Mouse (Mus musculus) lung, postnatal 0 days (tissue): ENCODE measurements around the gene Rasgef1a. TPM values are rescaled to one million over a fixed set of nuclear protein-coding genes. Genes with fewer than 3 reads are reported as not detected.

ENCODE experiments used
- ATAC-seq: fragments of 200-750 bp; cut with Nextera tagmentation; 2 replicates; pipeline ENCODE4 v1.8.0; 2017; ENCODE audit warnings: moderate library complexity
- DNase-seq: peaks from one replicate; pipeline ENCODE4 v3.0.0-alpha.2; 2016; ENCODE audit warnings: low spot score
- H3K27ac ChIP-seq: fragments of 300-500 bp; sonication (generic); 2 replicates; pipeline ENCODE4 v1.5.1; 2014; ENCODE audit warnings: antibody characterized with exemption, mild to moderate bottlenecking, low read length, mixed read lengths
- H3K27me3 ChIP-seq: fragments of 300-500 bp; sonication (generic); replicated peaks from 2 replicates; pipeline ENCODE4 v1.6.1; 2014; ENCODE audit warnings: low read length, mixed read lengths; ENCODE audit not compliant: insufficient read depth
- H3K36me3 ChIP-seq: fragments of 300-500 bp; sonication (generic); 2 replicates; pipeline ENCODE4 v1.6.1; 2014; ENCODE audit warnings: low read length, mixed read lengths; ENCODE audit not compliant: insufficient read depth
- H3K4me1 ChIP-seq: fragments of 300-500 bp; sonication (generic); 2 replicates; pipeline ENCODE4 v1.6.1; 2014; ENCODE audit warnings: antibody characterized with exemption, low read depth, low read length, mixed read lengths; ENCODE audit not compliant: insufficient read depth
- H3K4me2 ChIP-seq: fragments of 300-500 bp; sonication (generic); replicated peaks from 2 replicates; pipeline ENCODE4 v1.6.1; 2014; ENCODE audit warnings: low read depth, mild to moderate bottlenecking, low read length, moderate library complexity, mixed read lengths
- H3K4me3 ChIP-seq: fragments of 300-500 bp; sonication (generic); 2 replicates; pipeline ENCODE4 v1.5.1; 2014; ENCODE audit warnings: low read depth, low read length
- H3K9ac ChIP-seq: fragments of 300-500 bp; sonication (generic); replicated peaks from 2 replicates; pipeline ENCODE4 v1.6.1; 2014; ENCODE audit warnings: low read depth, mild to moderate bottlenecking
- H3K9me3 ChIP-seq: fragments of 300-500 bp; sonication (generic); 2 replicates; pipeline ENCODE4 v1.6.1; 2016; ENCODE audit warnings: low read length, mixed read lengths
- CTCF ChIP-seq: IDR thresholded peaks from 2 replicates; pipeline ENCODE4 v1.5.1; 2016; ENCODE audit warnings: antibody characterized with exemption, mild to moderate bottlenecking
- EP300 ChIP-seq: IDR thresholded peaks from 2 replicates; pipeline ENCODE4 v1.6.1; 2016; ENCODE audit warnings: antibody characterized with exemption, mild to moderate bottlenecking, control low read depth
- WGBS: fragments of 180-500 bp; shearing (Covaris S2); extraction: QIAGEN DNeasy Blood & Tissue Kit; methylation state at CpG from one replicate; pipeline ENCODE4 v1.1.7; 2014; 5-methylcytosine and 5-hydroxymethylcytosine counted together
- polyA plus RNA-seq: library from polyadenylated mRNA; unstranded; fragments of >200 nt; fragmentation: Nextera tagmentation; extraction: Ambion mirVana; gene quantifications from 2 replicates; pipeline ENCODE4 v1.2.1, GENCODE M21; 2015

The Rasgef1a gene
- polyA plus RNA-seq, 1 experiment from 2014 or later, result 26.3 TPM

DNA sequence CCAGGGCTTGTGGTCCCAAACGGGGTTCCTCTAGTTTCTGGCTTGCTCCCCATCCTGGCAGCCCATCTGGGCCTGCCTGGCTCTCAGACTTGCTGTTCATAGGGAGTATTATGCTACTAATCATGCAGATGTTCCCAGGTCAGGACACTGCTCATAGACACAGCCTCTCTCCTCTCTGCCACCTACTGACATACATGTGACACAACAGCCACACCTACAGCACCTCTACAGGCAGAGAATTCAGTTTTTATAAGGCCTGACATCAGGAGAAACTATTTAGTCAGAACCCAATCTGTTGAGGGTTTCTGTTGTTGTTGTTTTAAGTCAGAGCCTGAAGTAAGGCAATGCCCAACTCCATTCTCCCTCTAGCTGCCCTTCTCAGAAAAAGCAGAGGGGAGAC is 100.6 kb downstream of the Rasgef1a start:
- peak; percentile 60 for TF ChIP-seq CTCF
- TF ChIP-seq EP300, result no peak
- Histone ChIP-seq H3K36me3 (peaks cover 16% of the 10 kb centered on the region; the same call in 1 of the 2 replicates), H3K27me3 (no peaks in the 10 kb centered on the region), H3K9me3 (no peaks in the 10 kb centered on the region), H3K9ac (no peak overlapping the region), H3K4me1 (no peaks in the 10 kb centered on the region), H3K4me2 (no peak overlapping the region), H3K4me3 (no peak overlapping the region), H3K27ac (no peak overlapping the region)
- WGBS, result 54% methylated on average over 1 of the region's 1 CpGs
- ATAC-seq, result no peak
- no peak for DNase-seq

DNA sequence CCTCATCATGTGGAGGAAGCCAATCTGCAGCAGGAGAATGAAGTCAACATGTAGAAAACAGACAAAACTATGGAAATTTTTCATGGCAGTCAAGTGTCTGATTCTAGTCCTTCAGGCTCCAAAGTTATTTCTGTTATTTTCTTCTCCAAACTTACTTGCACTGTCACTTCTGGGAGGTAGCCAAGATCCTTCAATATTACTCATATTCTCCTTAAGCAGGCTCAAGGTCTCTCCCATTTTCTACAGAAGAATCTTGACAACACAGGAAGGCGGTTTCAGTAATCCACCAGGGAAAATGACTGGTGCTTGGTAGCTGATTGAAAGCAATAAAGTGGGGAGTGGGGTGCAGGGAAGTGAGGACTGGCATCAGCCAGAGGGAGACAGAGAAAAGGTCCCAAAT is 111.5 kb downstream of the Rasgef1a start:
- WGBS, result 65% methylated on average over 1 of the region's 1 CpGs
- Histone ChIP-seq H3K9ac (no peak overlapping the region), H3K4me2 (no peak overlapping the region), H3K9me3 (no peaks in the 10 kb centered on the region), H3K27me3 (no peaks in the 10 kb centered on the region), H3K4me1 (peaks cover 2% of the 10 kb centered on the region; the same call in 1 of the 2 replicates), H3K4me3 (no peak overlapping the region), H3K27ac (peak overlapping the region; percentile 35; the same call in 1 of the 2 replicates), H3K36me3 (peaks cover 22% of the 10 kb centered on the region; the same call in 1 of the 2 replicates)
- TF ChIP-seq EP300, result peak; percentile 68
- no peak for TF ChIP-seq CTCF
- peak; percentile 70 for ATAC-seq
- DNase-seq, result peak; percentile 64

GRCm38 (mm10) chr6:118126577-118126976 is 115.3 kb downstream of the Rasgef1a start:
- no peak for ATAC-seq
- peaks cover 2% of the 10 kb centered on the region; the same call in 1 of the 2 replicates for H3K4me1 ChIP-seq
- peak; percentile 31 for DNase-seq

GRCm38 (mm10) chr6:118127198-118127597 is 116.0 kb downstream of the Rasgef1a start:
- Histone ChIP-seq H3K27me3 (no peaks in the 10 kb centered on the region), H3K36me3 (peaks cover 12% of the 10 kb centered on the region; the same call in 1 of the 2 replicates), H3K4me2 (no peak overlapping the region), H3K9ac (no peak overlapping the region), H3K4me3 (no peak overlapping the region), H3K4me1 (peaks cover 2% of the 10 kb centered on the region; the same call in 1 of the 2 replicates), H3K27ac (peak overlapping the region; percentile 66), H3K9me3 (no peaks in the 10 kb centered on the region)
- 56% methylated on average over 7 of the region's 7 CpGs for WGBS
- DNase-seq, result peak; percentile 31
- no peak for TF ChIP-seq CTCF
- no peak for TF ChIP-seq EP300
- no peak for ATAC-seq

More at GRCm38 (mm10) chr6:118126577-118126976, 115.3 kb downstream of the Rasgef1a start:
- peaks cover 15% of the 10 kb centered on the region; the same call in 1 of the 2 replicates for H3K36me3 ChIP-seq
- no peak for TF ChIP-seq CTCF
- no peak for TF ChIP-seq EP300
- no peak overlapping the region for H3K27ac ChIP-seq
- no peak overlapping the region for H3K9ac ChIP-seq
- no peaks in the 10 kb centered on the region for H3K27me3 ChIP-seq
- H3K4me2 ChIP-seq, result no peak overlapping the region
- no peak overlapping the region for H3K4me3 ChIP-seq
- H3K9me3 ChIP-seq, result no peaks in the 10 kb centered on the region

- WGBS, result 29% methylated on average over 6 of the region's 6 CpGs
- peaks cover 9% of the 10 kb centered on the region; the same call in 1 of the 2 replicates for H3K36me3 ChIP-seq
- no peaks in the 10 kb centered on the region for H3K9me3 ChIP-seq
- H3K4me3 ChIP-seq, result no peak overlapping the region
- peaks cover 2% of the 10 kb centered on the region; the same call in 1 of the 2 replicates for H3K4me1 ChIP-seq
- DNase-seq (peak; percentile 73), ATAC-seq (peak; percentile 89)
- peak overlapping the region; percentile 43; the same call in 1 of the 2 replicates for H3K27ac ChIP-seq
- TF ChIP-seq EP300 (peak; percentile 98), CTCF (no peak)
- no peak overlapping the region for H3K4me2 ChIP-seq
- no peak overlapping the region for H3K9ac ChIP-seq
- no peaks in the 10 kb centered on the region for H3K27me3 ChIP-seq
Measured at GRCm38 (mm10) chr6:118127827-118128487, 116.7 kb downstream of the Rasgef1a start.

GRCm38 (mm10) chr6:118130022-118130421 is 118.8 kb downstream of the Rasgef1a start:
- Histone ChIP-seq H3K9me3 (no peaks in the 10 kb centered on the region), H3K27me3 (no peaks in the 10 kb centered on the region), H3K27ac (no peak overlapping the region), H3K4me2 (no peak overlapping the region), H3K4me1 (no peaks in the 10 kb centered on the region; the same call in 1 of the 2 replicates), H3K4me3 (no peak overlapping the region), H3K36me3 (no peaks in the 10 kb centered on the region), H3K9ac (no peak overlapping the region)
- no peak for ATAC-seq
- 70% methylated on average over 2 of the region's 2 CpGs for WGBS
- no peak for TF ChIP-seq EP300
- no peak for TF ChIP-seq CTCF
- DNase-seq, result no peak
